Mouse (Mus musculus) stomach, postnatal 0 days (tissue): ENCODE results near the gene Pigp. TPM values are rescaled to one million over a fixed set of nuclear protein-coding genes. Genes with fewer than 3 reads are reported as not detected.

Source experiments
- ATAC-seq: fragments of 200-750 bp; cut with Nextera tagmentation; 2 replicates; pipeline ENCODE4 v1.8.0; 2017; ENCODE audit not compliant: low FRiP score, low TSS enrichment
- DNase-seq: peaks from one replicate; pipeline ENCODE4 v3.0.0-alpha.2; 2016; ENCODE audit warnings: low spot score
- H3K27ac ChIP-seq: fragments of 300-500 bp; sonication (generic); replicated peaks from 2 replicates; pipeline ENCODE4 v1.5.1; 2014; ENCODE audit warnings: mild to moderate bottlenecking, control low read depth
- H3K27me3 ChIP-seq: fragments of 300-500 bp; sonication (generic); 2 replicates; pipeline ENCODE4 v1.6.1; 2014; ENCODE audit warnings: low read length; ENCODE audit not compliant: control insufficient read depth, insufficient read depth
- H3K36me3 ChIP-seq: fragments of 300-500 bp; sonication (generic); 2 replicates; pipeline ENCODE4 v1.6.1; 2014; ENCODE audit warnings: low read length, mixed read lengths; ENCODE audit not compliant: control insufficient read depth, insufficient read depth
- H3K4me1 ChIP-seq: fragments of 300-500 bp; sonication (generic); replicated peaks from 2 replicates; pipeline ENCODE4 v1.6.1; 2014; ENCODE audit warnings: antibody characterized with exemption; ENCODE audit not compliant: control insufficient read depth, insufficient read depth
- H3K4me2 ChIP-seq: fragments of 300-500 bp; sonication (generic); replicated peaks from 2 replicates; pipeline ENCODE4 v1.6.1; 2014; ENCODE audit warnings: low read depth, mild to moderate bottlenecking, control low read depth, moderate library complexity
- H3K4me3 ChIP-seq: fragments of 300-500 bp; sonication (generic); 2 replicates; pipeline ENCODE4 v1.5.1; 2014; ENCODE audit warnings: low read depth, low read length, control low read depth
- H3K9ac ChIP-seq: fragments of 300-500 bp; sonication (generic); 2 replicates; pipeline ENCODE4 v1.6.1; 2014; ENCODE audit warnings: mild to moderate bottlenecking, low read length, control low read depth, mixed read lengths
- H3K9me3 ChIP-seq: fragments of 300-500 bp; sonication (generic); 2 replicates; pipeline ENCODE4 v1.6.1; 2016; ENCODE audit warnings: low read length; ENCODE audit not compliant: control insufficient read depth
- CTCF ChIP-seq: IDR thresholded peaks from 2 replicates; pipeline ENCODE4 v1.5.1; 2016; ENCODE audit warnings: antibody characterized with exemption, low read depth, mild to moderate bottlenecking, moderate library complexity
- EP300 ChIP-seq: optimal IDR thresholded peaks from 2 replicates; pipeline ENCODE3; 2016; ENCODE audit warnings: antibody characterized with exemption
- WGBS: fragments of 180-500 bp; shearing (Covaris S2); extraction: QIAGEN DNeasy Blood & Tissue Kit; methylation state at CpG from one replicate; pipeline ENCODE4 v1.1.7; 2014; 5-methylcytosine and 5-hydroxymethylcytosine counted together
- polyA plus RNA-seq: library from polyadenylated mRNA; unstranded; fragments of >200 nt; fragmentation: Nextera tagmentation; extraction: Ambion mirVana; gene quantifications from 2 replicates; pipeline ENCODE4 v1.2.1, GENCODE M21; 2015

Pigp gene
- polyA plus RNA-seq, 1 experiment from 2014 or later, result 157 TPM

- Histone ChIP-seq H3K9me3 (no peaks in the 10 kb centered on the region), H3K27ac (no peak overlapping the region), H3K4me3 (no peak overlapping the region), H3K4me1 (no peaks in the 10 kb centered on the region), H3K9ac (no peak overlapping the region), H3K36me3 (no peaks in the 10 kb centered on the region), H3K27me3 (no peaks in the 10 kb centered on the region), H3K4me2 (no peak overlapping the region)
- DNase-seq (no peak), ATAC-seq (no peak)
- 88% methylated on average over 5 of the region's 5 CpGs for WGBS
- no peak for TF ChIP-seq EP300
- TF ChIP-seq CTCF, result no peak
These were observed 51.4 kb downstream of the Pigp start for GRCm38 (mm10) chr16:94320223-94320622.

DNA sequence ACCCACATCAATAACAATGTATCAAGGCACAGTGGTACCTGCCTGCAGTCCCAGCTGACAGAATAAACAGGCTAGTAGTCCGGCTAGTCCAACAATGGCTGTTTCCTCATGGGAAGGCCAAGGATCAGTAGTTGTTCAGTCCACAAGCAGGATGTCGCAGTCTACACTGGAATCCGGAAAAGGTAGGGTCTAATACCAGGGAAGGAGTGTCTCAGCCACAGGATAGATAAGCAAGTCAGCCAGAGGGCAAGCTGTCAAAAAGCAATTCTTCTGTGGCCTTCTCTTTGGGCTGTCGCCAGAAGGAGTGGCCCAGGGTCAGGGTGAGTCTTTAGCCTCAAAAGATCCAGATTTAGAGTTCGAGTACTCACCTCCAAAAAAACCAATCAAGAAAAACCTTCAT lies 53.9 kb downstream of the Pigp start:
- no peak overlapping the region for H3K4me3 ChIP-seq
- no peak overlapping the region for H3K4me2 ChIP-seq
- no peak overlapping the region for H3K9ac ChIP-seq
- H3K4me1 ChIP-seq, result peaks cover 4% of the 10 kb centered on the region; the same call in 1 of the 2 replicates
- no peaks in the 10 kb centered on the region for H3K9me3 ChIP-seq
- H3K27me3 ChIP-seq, result no peaks in the 10 kb centered on the region
- no peak for TF ChIP-seq CTCF
- no peak for TF ChIP-seq EP300
- peak; percentile 72 for DNase-seq
- H3K36me3 ChIP-seq, result no peaks in the 10 kb centered on the region
- H3K27ac ChIP-seq, result 0 out of 2 replicates have a peak overlapping the region, but pooled peaks have one; percentile 8
- peak; percentile 74 for ATAC-seq
- 55% methylated on average over 5 of the region's 5 CpGs for WGBS

GRCm38 (mm10) chr16:94315215-94315614 lies 56.4 kb downstream of the Pigp start:
- peaks cover 4% of the 10 kb centered on the region; the same call in 1 of the 2 replicates for H3K4me1 ChIP-seq
- no peak overlapping the region for H3K4me2 ChIP-seq
- WGBS, result 37% methylated on average over 1 of the region's 1 CpGs
- no peak for DNase-seq
- no peak for TF ChIP-seq EP300
- no peak for TF ChIP-seq CTCF
- H3K4me3 ChIP-seq, result no peak overlapping the region
- no peaks in the 10 kb centered on the region for H3K9me3 ChIP-seq
- no peaks in the 10 kb centered on the region for H3K27me3 ChIP-seq
- no peak overlapping the region for H3K27ac ChIP-seq
- H3K36me3 ChIP-seq, result no peaks in the 10 kb centered on the region
- ATAC-seq, result no peak
- H3K9ac ChIP-seq, result no peak overlapping the region

DNA sequence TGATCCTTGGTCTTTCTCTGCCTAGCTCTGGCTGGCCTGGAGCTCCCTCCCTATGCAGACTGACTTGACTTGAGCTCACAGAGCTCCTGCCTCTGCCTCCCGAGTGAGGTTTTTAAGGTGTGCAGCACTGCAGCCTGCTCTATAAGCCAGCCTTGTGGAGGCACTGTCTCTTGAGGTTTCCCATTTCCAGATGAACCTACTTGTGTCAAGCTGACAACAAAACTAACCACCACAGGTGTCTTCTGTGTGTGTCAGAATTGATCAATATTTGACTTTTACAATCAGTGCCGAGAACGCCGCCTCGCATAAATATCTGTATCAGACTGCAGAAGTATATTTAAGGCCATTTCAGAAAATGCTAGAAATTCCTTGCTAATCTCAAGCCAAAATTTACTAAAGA lies 57.0 kb downstream of the Pigp start:
- no peaks in the 10 kb centered on the region for H3K36me3 ChIP-seq
- H3K9me3 ChIP-seq, result no peaks in the 10 kb centered on the region
- no peak overlapping the region for H3K4me2 ChIP-seq
- H3K27me3 ChIP-seq, result no peaks in the 10 kb centered on the region
- no peak overlapping the region for H3K9ac ChIP-seq
- no peak overlapping the region for H3K4me3 ChIP-seq
- 80% methylated on average over 5 of the region's 5 CpGs for WGBS
- ATAC-seq (no peak), DNase-seq (no peak)
- H3K4me1 ChIP-seq, result peaks cover 4% of the 10 kb centered on the region; the same call in 1 of the 2 replicates
- no peak overlapping the region for H3K27ac ChIP-seq
- TF ChIP-seq EP300, result no peak
- no peak for TF ChIP-seq CTCF

DNA sequence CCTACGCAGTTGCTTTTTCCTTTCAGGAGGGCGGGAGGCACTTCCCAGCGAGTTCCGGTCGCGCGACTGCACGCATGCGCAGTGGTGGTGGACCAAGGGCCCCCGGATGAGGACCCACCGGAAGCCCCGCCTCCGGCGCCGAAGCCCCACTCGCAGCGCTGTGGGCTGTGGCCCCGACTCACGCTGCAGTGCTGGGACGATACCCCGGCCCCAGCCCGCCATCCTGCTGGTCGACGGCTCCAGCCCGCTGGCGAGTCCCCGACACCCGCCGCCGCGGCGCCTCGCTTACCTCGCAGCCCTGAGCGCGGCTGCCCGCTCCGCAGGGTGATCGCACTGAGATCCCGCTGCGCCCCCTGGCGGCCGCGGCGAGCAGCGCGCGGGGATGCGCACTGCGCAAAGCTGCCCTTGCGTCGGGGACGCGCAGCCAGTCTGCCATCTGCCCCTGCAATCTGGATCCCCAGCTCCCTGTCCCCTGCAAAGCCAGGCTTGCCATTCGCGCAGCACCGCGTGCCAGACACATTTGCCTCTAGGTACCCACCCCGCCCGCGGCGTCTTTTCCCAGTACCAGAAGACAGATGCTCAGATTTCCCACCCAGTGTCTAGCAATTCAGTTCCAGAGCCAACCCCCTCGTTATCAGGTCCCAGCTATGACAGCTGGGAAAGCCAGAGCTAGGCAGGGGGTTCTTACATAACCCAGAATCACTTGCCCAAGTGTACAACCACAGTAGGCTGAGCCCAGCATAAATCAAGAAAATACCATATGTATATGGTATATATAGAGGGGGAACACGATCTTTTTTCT lies 58.2 kb downstream of the Pigp start, which contains the start of gene Hlcs:
Gene Hlcs (minus strand): TSS at position 343 of the 802 bp plus-strand sequence.
- peak within 1 kb of the TSS; percentile 82 for H3K9ac ChIP-seq
- under 1% methylated on average over 63 of the region's 64 CpGs for WGBS
- H3K27ac ChIP-seq, result peak within 1 kb of the TSS; percentile 99
- ATAC-seq, result peak; percentile 90
- no peaks in the 10 kb centered on the region for H3K9me3 ChIP-seq
- no peaks in the 10 kb centered on the region for H3K36me3 ChIP-seq
- DNase-seq, result peak; percentile 97
- H3K27me3 ChIP-seq, result no peaks in the 10 kb centered on the region
- TF ChIP-seq CTCF (peak; percentile 88), EP300 (no peak)
- H3K4me1 ChIP-seq, result peaks cover 4% of the 10 kb centered on the region; the same call in 1 of the 2 replicates
- peak within 1 kb of the TSS; percentile 76 for H3K4me2 ChIP-seq
- H3K4me3 ChIP-seq, result peak within 1 kb of the TSS; percentile 67

GRCm38 (mm10) chr16:94312663-94313228 lies 58.9 kb downstream of the Pigp start:
- peak overlapping the region; percentile 99 for H3K27ac ChIP-seq
- peak; percentile 87 for DNase-seq
- H3K9ac ChIP-seq, result peak overlapping the region; percentile 82
- no peaks in the 10 kb centered on the region for H3K9me3 ChIP-seq
- peak overlapping the region; percentile 67 for H3K4me3 ChIP-seq
- peaks cover 4% of the 10 kb centered on the region; the same call in 1 of the 2 replicates for H3K4me1 ChIP-seq
- under 1% methylated on average over 20 of the region's 20 CpGs for WGBS
- H3K27me3 ChIP-seq, result no peaks in the 10 kb centered on the region
- H3K4me2 ChIP-seq, result peak overlapping the region; percentile 76
- TF ChIP-seq EP300 (peak; percentile 55), CTCF (peak; percentile 60)
- ATAC-seq, result peak; percentile 87
- no peaks in the 10 kb centered on the region for H3K36me3 ChIP-seq
